Mouse (Mus musculus) bone marrow, adult 2 months (tissue): ENCODE measurements around the gene Snx22.

ENCODE experiments used
- CTCF ChIP-seq: fragments of 200-500 bp; IDR thresholded peaks from 2 replicates; pipeline ENCODE4 v1.5.1; 2011; ENCODE audit warnings: low read length, control low read depth; ENCODE audit not compliant: control insufficient read depth, insufficient read depth
- POLR2A ChIP-seq: fragments of 200-500 bp; IDR thresholded peaks from 2 replicates; pipeline ENCODE4 v1.6.1; 2011; ENCODE audit warnings: low read depth, mild to moderate bottlenecking, control low read depth, low read length, borderline replicate concordance; ENCODE audit not compliant: control insufficient read depth

DNA sequence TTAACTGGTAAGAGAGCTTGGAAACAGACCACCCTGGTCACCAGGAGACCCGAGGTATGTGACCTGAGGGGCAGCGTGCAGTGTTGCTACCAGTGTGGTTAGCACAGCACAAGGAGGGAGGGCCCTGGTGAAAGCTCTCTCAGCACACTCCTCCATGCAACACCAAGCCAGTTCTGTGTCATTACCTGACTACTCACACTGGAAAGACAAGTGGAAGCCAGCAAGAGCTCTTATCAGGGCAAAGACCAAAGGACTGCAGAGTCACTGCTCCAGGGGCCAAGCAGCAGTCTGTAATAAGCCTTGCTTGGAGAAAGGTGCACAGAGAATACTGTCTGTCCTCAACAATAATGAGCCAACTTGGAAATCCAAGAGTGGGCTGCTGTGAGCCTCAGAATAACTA, 23.1 kb upstream of the Snx22 start:
- no peak for TF ChIP-seq POLR2A
- TF ChIP-seq CTCF: no peak
